Mouse (Mus musculus): Measurements from ENCODE around the gene Klhl10. TPM values are rescaled to one million over a fixed set of nuclear protein-coding genes. Genes with fewer than 3 reads are reported as not detected.

Klhl10 gene
- polyA plus RNA-seq, 1 experiment from 2014 or later: 0.71 TPM

DNA sequence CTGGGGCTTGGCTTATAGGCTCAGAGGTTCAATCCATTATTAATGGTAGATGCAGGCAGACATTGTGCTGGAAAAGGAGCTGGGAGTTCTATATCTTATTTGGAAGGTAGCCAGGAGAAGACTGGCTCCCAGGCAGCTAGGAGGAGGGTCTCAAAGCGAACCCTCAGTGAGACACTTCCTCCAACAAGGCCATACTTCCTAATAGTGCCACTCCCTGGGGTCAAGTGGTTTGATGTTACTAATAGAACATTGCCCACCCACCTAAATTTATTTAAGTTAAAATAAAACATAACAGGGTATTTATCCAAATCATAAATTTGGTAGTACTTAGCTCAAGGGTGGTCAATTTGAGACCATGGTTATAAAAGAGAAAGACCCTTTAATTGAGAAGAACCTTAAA is 24.1 kb downstream of the Klhl10 start:
- Histone ChIP-seq H3K27ac (ENCODE audit: low read depth, low read length) (no peak overlapping the region), H3K36me3 (ENCODE audit: control insufficient read depth, insufficient read depth, low read length) (peaks cover 27% of the 10 kb centered on the region), H3K4me3 (ENCODE audit: low read depth, low read length) (no peak overlapping the region), H3K4me1 (ENCODE audit: control insufficient read depth, insufficient read depth, low read length) (peaks cover 11% of the 10 kb centered on the region), H3K9ac (ENCODE audit: low read length) (no peak overlapping the region), H3K27me3 (replicated peaks; ENCODE audit: control insufficient read depth, insufficient read depth, low read length) (no peaks in the 10 kb centered on the region), H3K9me3 (replicated peaks; ENCODE audit: control insufficient read depth, low read length) (no peaks in the 10 kb centered on the region), H3K4me2 (ENCODE audit: low read length) (no peak overlapping the region)
- no peak for ATAC-seq
- WGBS: 77% methylated on average over 1 of the region's 1 CpGs
- no peak for DNase-seq (ENCODE audit: low spot score)

DNA sequence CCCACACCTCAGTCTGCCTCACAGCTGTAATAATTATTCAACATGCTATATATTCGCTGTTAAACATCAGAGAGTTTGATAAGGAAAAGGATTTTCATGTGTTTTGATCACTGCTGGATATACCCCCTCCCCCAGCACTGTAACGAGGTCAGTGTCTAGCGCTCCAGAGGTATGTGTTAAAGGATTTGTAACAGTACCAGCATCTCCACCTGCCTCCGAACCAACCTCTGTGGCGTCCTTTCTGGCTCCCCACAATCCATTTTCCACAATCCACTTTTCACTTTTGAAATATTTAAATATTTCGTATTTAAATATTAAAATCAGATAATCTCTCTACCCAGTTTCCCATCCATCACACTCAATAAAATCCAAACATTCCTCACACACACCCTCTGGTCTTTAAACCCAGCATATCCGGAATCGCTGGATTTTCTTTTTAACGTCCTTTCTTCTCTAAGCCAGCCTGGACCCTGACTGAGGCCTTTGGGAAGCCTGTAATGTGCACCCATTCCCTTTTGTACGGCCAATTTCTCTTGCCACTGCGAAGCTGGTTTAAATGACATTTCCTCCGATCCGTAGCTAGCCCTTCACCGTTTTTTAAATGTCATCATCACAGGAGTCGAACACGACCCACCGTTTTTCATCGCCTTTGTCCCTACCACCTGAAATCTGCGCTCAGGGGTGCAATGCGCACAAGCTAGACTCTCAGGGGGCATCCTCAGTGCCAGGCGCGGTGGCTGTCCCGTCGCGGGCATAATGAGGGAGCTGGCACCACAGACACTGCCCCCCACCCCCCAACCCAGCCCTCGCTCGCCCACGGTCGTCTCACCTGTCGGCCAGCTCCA is 29.9 kb downstream of the Klhl10 start:
- Histone ChIP-seq H3K27ac (ENCODE audit: low read depth, low read length) (peak overlapping the region; percentile 81), H3K4me3 (ENCODE audit: low read depth, low read length) (peak overlapping the region; percentile 95), H3K4me1 (ENCODE audit: control insufficient read depth, insufficient read depth, low read length) (peaks cover 17% of the 10 kb centered on the region), H3K36me3 (ENCODE audit: control insufficient read depth, insufficient read depth, low read length) (peaks cover 13% of the 10 kb centered on the region), H3K4me2 (ENCODE audit: low read length) (peak overlapping the region; percentile 82), H3K27me3 (replicated peaks; ENCODE audit: control insufficient read depth, insufficient read depth, low read length) (no peaks in the 10 kb centered on the region), H3K9me3 (replicated peaks; ENCODE audit: control insufficient read depth, low read length) (no peaks in the 10 kb centered on the region), H3K9ac (ENCODE audit: low read length) (peak overlapping the region; percentile 85)
- ATAC-seq (0 out of 2 replicates have a peak, but pooled peaks have one; percentile 8), DNase-seq (ENCODE audit: low spot score) (peak; percentile 26)
- 4% methylated on average over 30 of the region's 30 CpGs for WGBS

DNA sequence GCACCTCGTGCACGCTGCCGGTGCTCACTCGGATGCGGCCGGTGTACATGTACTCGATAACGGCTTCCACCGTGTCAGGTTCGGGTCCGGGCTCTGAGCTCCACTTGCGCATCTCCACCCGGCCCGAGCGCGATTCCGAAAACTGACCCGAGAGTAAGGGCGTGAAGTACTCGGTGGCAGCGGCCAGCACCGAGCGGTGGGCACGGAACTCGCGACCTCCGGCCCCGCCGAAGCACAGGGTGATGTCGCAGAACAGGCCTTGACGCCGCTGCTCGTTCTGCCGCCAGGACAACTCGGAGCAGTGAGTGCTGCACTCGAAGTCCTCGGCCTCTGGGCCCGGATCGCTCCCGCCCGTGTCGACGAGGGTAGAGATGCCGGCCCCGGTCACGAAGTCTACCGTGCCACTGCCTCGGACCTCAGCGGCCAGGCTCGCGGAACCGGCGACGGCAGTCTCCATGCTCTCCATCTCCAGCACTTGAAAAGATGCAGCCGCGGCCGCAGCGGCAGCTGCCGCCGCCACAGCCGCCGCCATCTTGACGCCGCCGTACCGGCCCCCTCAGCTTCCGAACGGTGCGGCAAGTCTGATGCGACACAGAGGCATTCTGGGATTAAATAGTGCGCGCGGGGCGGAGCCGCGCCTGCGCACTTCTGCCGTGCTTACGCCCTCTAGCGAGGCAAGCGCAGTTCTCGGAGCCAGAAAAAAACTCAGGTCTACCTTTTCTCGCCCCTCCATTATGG is 30.6 kb downstream of the Klhl10 start, which contains the start of gene Klhl11:
Gene Klhl11 (minus strand): TSS at position 545 of the 738 bp plus-strand sequence.
- Histone ChIP-seq H3K4me1 (ENCODE audit: control insufficient read depth, insufficient read depth, low read length) (peaks cover 17% of the 10 kb centered on the region), H3K9me3 (replicated peaks; ENCODE audit: control insufficient read depth, low read length) (no peaks in the 10 kb centered on the region), H3K27me3 (replicated peaks; ENCODE audit: control insufficient read depth, insufficient read depth, low read length) (no peaks in the 10 kb centered on the region), H3K9ac (ENCODE audit: low read length) (peak within 1 kb of the TSS; percentile 85), H3K27ac (ENCODE audit: low read depth, low read length) (peak within 1 kb of the TSS; percentile 81), H3K4me2 (ENCODE audit: low read length) (peak within 1 kb of the TSS; percentile 82), H3K36me3 (ENCODE audit: control insufficient read depth, insufficient read depth, low read length) (peaks cover 18% of the 10 kb centered on the region), H3K4me3 (ENCODE audit: low read depth, low read length) (peak within 1 kb of the TSS; percentile 95)
- ATAC-seq (peak; percentile 93), DNase-seq (ENCODE audit: low spot score) (peak; percentile 96)
- under 1% methylated on average over 82 of the region's 83 CpGs for WGBS

DNA sequence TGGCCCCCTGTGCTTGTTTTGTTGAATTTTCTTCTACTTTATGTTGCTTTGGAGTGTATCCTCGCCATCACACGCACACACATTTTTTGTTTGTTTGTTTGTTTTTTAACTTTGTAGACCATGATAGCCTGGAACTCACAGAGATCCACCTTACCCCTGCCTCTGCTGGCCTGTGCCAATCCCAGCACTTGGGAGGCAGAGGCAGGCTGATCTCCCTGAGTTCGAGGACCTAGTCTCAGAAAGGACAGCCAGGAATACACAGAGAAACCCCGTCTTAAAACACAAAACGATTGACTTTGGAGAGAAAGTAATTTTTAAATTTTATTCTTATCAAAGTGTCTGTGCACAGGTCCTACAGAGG is 31.2 kb downstream of the Klhl10 start:
- 32% methylated on average over 5 of the region's 5 CpGs for WGBS
- ATAC-seq: peak; percentile 48
- H3K36me3 ChIP-seq (ENCODE audit: control insufficient read depth, insufficient read depth, low read length): peaks cover 23% of the 10 kb centered on the region
- no peak overlapping the region for H3K9ac ChIP-seq (ENCODE audit: low read length)
- H3K4me3 ChIP-seq (ENCODE audit: low read depth, low read length): peak overlapping the region; percentile 95; the same call in 1 of the 2 replicates
- H3K27me3 ChIP-seq (replicated peaks; ENCODE audit: control insufficient read depth, insufficient read depth, low read length): no peaks in the 10 kb centered on the region
- no peaks in the 10 kb centered on the region for H3K9me3 ChIP-seq (replicated peaks; ENCODE audit: control insufficient read depth, low read length)
- no peak overlapping the region for H3K4me2 ChIP-seq (ENCODE audit: low read length)
- H3K4me1 ChIP-seq (ENCODE audit: control insufficient read depth, insufficient read depth, low read length): peaks cover 17% of the 10 kb centered on the region
- H3K27ac ChIP-seq (ENCODE audit: low read depth, low read length): no peak overlapping the region
- no peak for DNase-seq (ENCODE audit: low spot score)

DNA sequence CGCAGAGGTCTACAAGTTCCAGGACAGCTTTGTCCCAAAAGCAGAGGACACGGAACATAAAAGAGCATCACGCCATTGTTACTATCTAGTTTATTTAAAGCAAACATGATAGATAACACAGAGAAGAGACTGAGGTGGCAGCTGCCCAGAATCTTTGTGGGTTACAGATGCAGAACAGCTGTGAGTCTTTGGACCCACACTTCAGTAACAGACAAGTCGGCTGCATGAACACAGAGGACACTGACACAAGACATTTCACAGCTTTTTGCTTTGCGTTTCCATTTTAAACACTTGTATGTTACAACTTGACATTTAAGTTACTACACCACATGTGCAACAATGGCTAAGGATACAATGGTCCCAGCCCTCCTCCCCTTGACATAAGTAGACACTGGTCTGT is 34.6 kb downstream of the Klhl10 start:
- H3K27me3 ChIP-seq (replicated peaks; ENCODE audit: control insufficient read depth, insufficient read depth, low read length): no peaks in the 10 kb centered on the region
- H3K4me2 ChIP-seq (ENCODE audit: low read length): no peak overlapping the region
- no peak overlapping the region for H3K27ac ChIP-seq (ENCODE audit: low read depth, low read length)
- DNase-seq (ENCODE audit: low spot score): no peak
- H3K9ac ChIP-seq (ENCODE audit: low read length): no peak overlapping the region
- 95% methylated on average over 5 of the region's 5 CpGs for WGBS
- peaks cover 2% of the 10 kb centered on the region; the same call in 1 of the 2 replicates for H3K4me1 ChIP-seq (ENCODE audit: control insufficient read depth, insufficient read depth, low read length)
- no peaks in the 10 kb centered on the region for H3K9me3 ChIP-seq (replicated peaks; ENCODE audit: control insufficient read depth, low read length)
- no peak for ATAC-seq
- no peak overlapping the region for H3K4me3 ChIP-seq (ENCODE audit: low read depth, low read length)
- peaks cover 57% of the 10 kb centered on the region for H3K36me3 ChIP-seq (ENCODE audit: control insufficient read depth, insufficient read depth, low read length)

DNA sequence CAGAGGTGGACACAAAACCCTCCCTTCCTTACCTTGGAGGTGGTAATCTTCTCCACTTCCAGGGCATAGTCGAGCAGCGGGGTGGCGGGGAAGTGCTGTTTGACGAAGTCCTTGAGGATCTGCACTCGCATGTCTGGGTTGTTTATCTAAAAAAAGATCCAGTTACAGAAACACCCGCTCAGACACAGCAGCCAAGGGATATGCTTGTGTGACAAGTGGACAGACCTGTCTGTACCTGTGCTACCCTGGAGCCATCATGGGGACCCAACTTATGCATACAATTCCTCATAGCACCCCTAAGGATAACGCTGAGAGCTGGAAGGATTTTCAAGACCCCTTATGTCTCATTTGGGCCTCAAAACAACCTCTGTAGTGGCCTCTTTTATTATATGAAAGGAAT is 37.4 kb downstream of the Klhl10 start:
- Histone ChIP-seq H3K9me3 (replicated peaks; ENCODE audit: control insufficient read depth, low read length) (no peaks in the 10 kb centered on the region), H3K36me3 (ENCODE audit: control insufficient read depth, insufficient read depth, low read length) (peaks cover 86% of the 10 kb centered on the region), H3K27me3 (replicated peaks; ENCODE audit: control insufficient read depth, insufficient read depth, low read length) (no peaks in the 10 kb centered on the region), H3K27ac (ENCODE audit: low read depth, low read length) (no peak overlapping the region), H3K4me2 (ENCODE audit: low read length) (no peak overlapping the region), H3K9ac (ENCODE audit: low read length) (no peak overlapping the region), H3K4me3 (ENCODE audit: low read depth, low read length) (no peak overlapping the region), H3K4me1 (ENCODE audit: control insufficient read depth, insufficient read depth, low read length) (no peaks in the 10 kb centered on the region)
- DNase-seq (ENCODE audit: low spot score) (no peak), ATAC-seq (no peak)
- 94% methylated on average over 7 of the region's 7 CpGs for WGBS

DNA sequence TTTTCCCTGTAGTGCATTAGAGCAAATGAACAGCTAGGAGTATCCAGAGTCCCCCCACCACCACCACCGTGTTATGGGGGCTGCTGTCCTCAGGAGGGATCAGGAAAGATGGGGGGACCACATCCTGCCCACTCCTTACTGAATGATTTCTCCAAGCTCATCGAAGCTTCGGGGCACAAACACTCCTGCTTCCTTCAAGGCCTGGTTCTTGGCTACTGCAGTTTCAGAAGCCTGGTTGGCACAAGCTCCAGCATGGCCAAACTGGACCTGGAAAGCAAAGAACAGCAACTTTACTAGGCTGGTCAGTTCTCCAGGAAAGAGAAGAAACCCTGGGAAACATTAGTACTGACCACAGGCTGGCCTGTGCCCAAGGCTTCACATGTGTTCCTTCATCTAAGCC is 42.7 kb downstream of the Klhl10 start:
- Histone ChIP-seq H3K27ac (ENCODE audit: low read depth, low read length) (no peak overlapping the region), H3K9me3 (replicated peaks; ENCODE audit: control insufficient read depth, low read length) (no peaks in the 10 kb centered on the region), H3K4me3 (ENCODE audit: low read depth, low read length) (no peak overlapping the region), H3K36me3 (ENCODE audit: control insufficient read depth, insufficient read depth, low read length) (peaks cover 100% of the 10 kb centered on the region), H3K4me2 (ENCODE audit: low read length) (no peak overlapping the region), H3K4me1 (ENCODE audit: control insufficient read depth, insufficient read depth, low read length) (no peaks in the 10 kb centered on the region), H3K27me3 (replicated peaks; ENCODE audit: control insufficient read depth, insufficient read depth, low read length) (no peaks in the 10 kb centered on the region), H3K9ac (ENCODE audit: low read length) (no peak overlapping the region)
- WGBS: 96% methylated on average over 3 of the region's 3 CpGs
- DNase-seq (ENCODE audit: low spot score) (no peak), ATAC-seq (no peak)

DNA sequence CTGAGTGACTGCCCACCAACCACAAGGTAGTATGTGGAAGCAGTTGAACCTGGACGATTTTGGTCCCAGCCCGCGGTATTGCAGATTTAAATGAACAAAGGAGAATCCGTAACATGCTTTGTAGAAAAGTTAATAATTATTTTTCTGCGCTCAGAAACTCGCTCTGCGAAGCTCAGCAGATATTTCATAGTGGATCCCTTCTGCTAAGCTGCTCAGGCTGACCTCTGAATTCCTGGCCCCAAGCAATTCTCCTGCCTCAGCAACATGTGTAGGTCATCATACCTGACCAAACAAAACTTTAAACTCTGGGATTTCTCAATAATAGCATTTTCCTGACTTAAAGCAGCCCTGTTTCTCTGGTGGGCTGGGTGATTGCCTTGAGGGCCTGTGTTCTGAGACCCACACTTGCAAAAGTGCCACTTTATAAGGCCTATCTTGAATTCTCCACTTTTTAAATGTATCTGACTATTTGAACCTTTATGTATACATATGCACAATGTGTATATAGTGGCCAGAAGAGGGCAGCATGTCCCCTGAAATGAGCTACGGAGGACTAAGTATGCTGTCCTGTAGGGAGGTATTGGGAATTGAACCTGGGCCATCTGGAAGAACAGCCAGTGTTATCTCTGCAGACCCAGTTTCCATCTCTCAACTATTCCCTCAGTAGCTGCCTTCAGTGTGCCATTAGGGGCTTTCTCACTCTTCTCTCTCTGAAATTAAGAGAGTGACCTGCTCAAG is 44.3 kb downstream of the Klhl10 start:
- Histone ChIP-seq H3K4me3 (ENCODE audit: low read depth, low read length) (no peak overlapping the region), H3K9me3 (replicated peaks; ENCODE audit: control insufficient read depth, low read length) (no peaks in the 10 kb centered on the region), H3K27me3 (replicated peaks; ENCODE audit: control insufficient read depth, insufficient read depth, low read length) (no peaks in the 10 kb centered on the region), H3K27ac (ENCODE audit: low read depth, low read length) (no peak overlapping the region), H3K4me2 (ENCODE audit: low read length) (no peak overlapping the region), H3K36me3 (ENCODE audit: control insufficient read depth, insufficient read depth, low read length) (peaks cover 100% of the 10 kb centered on the region), H3K9ac (ENCODE audit: low read length) (no peak overlapping the region), H3K4me1 (ENCODE audit: control insufficient read depth, insufficient read depth, low read length) (no peaks in the 10 kb centered on the region)
- 86% methylated on average over 8 of the region's 8 CpGs for whole genome bisulfite sequencing
- DNase-seq (ENCODE audit: low spot score) (peak; percentile 56), ATAC-seq (no peak)
